Mouse (Mus musculus) ES-E14 (cell line): ENCODE data around the gene Zzef1. TPM values are rescaled to one million over a fixed set of nuclear protein-coding genes. Genes with fewer than 3 reads are reported as not detected.

ENCODE experiments used
- DNase-seq: peaks from one replicate; pipeline ENCODE4 v3.0.0-alpha.2; 2013; ENCODE audit warnings: low read depth, low spot score
- H3K27ac ChIP-seq: 2 replicates; pipeline ENCODE4 v1.5.1; 2012; ENCODE audit warnings: low read depth, mild to moderate bottlenecking, low read length, moderate library complexity, mixed read lengths; ENCODE audit not compliant: poor library complexity, insufficient read depth, severe bottlenecking
- H3K36me3 ChIP-seq: 2 replicates; pipeline ENCODE4 v1.6.1; 2012; ENCODE audit warnings: mild to moderate bottlenecking, low read length, moderate library complexity, mixed read lengths; ENCODE audit not compliant: control insufficient read depth, poor library complexity, insufficient read depth, severe bottlenecking
- H3K4me1 ChIP-seq, 2 experiments: fragments of 150-350 bp in 1 of 2; sonication (generic) in 1 of 2; 2 replicates each; pipeline ENCODE4 v1.6.1; 2012; ENCODE audit warnings: low read length in 2 of 2, mild to moderate bottlenecking in 1 of 2, mixed read lengths in 1 of 2; ENCODE audit not compliant: control insufficient read depth in 2 of 2, insufficient read depth in 2 of 2, poor library complexity in 1 of 2
- H3K4me3 ChIP-seq, 2 experiments: fragments of 150-350 bp in 1 of 2; sonication (generic) in 1 of 2; 2 replicates each; pipeline ENCODE4 v1.5.1; 2012; ENCODE audit warnings: low read length in 2 of 2, low read depth in 1 of 2, mild to moderate bottlenecking in 1 of 2, mixed read lengths in 1 of 2; ENCODE audit not compliant: insufficient read depth in 1 of 2, poor library complexity in 1 of 2, severe bottlenecking in 1 of 2
- H3K9ac ChIP-seq: 2 replicates; pipeline ENCODE4 v1.6.1; 2012; ENCODE audit warnings: low read depth, mild to moderate bottlenecking, low read length, mixed read lengths; ENCODE audit not compliant: poor library complexity, insufficient read depth, severe bottlenecking
- H3K9me3 ChIP-seq: fragments of 150-350 bp; sonication (generic); 2 replicates; pipeline ENCODE4 v1.6.1; 2012; ENCODE audit warnings: low read depth, mild to moderate bottlenecking, low read length; ENCODE audit not compliant: control insufficient read depth, insufficient read depth
- CHD2 ChIP-seq: IDR thresholded peaks from 2 replicates; pipeline ENCODE4 v1.6.1; 2014; ENCODE audit warnings: mild to moderate bottlenecking, low read depth, low read length, inconsistent platforms
- HCFC1 ChIP-seq: IDR thresholded peaks from 2 replicates; pipeline ENCODE4 v1.6.1; 2012; ENCODE audit warnings: low read length, inconsistent platforms, borderline replicate concordance; ENCODE audit not compliant: insufficient read depth
- MAFK ChIP-seq: IDR thresholded peaks from 2 replicates; pipeline ENCODE4 v1.6.1; 2014; ENCODE audit warnings: mild to moderate bottlenecking, low read depth, low read length, inconsistent platforms; ENCODE audit not compliant: insufficient read depth
- ZC3H11A ChIP-seq: IDR thresholded peaks from 2 replicates; pipeline ENCODE4 v1.6.1; 2012; ENCODE audit warnings: low read depth, mild to moderate bottlenecking, inconsistent platforms, low read length, borderline replicate concordance
- ZNF384 ChIP-seq: IDR thresholded peaks from 2 replicates; pipeline ENCODE4 v1.6.1; 2012; ENCODE audit warnings: low read depth, low read length, inconsistent platforms
- in situ Hi-C, 2 experiments: fragments of 600-800 bp; cut with MboI; formaldehyde crosslinking; loops; one replicate each; pipeline ENCODE4 v1.15.1; 2025; ENCODE audit warnings: low sequenced_read_pairs in 2 of 2, inconsistent platforms in 1 of 2; ENCODE audit not compliant: unreplicated experiment in 2 of 2
- total RNA-seq: library from RNA; depleted of rRNA; stranded (reverse); fragments of 300-350 nt; gene quantifications from 2 replicates; pipeline ENCODE4 v1.2.3, GENCODE M21; 2012

Gene Zzef1
- total RNA-seq, 1 experiment: 22.3 TPM

- Histone ChIP-seq H3K9me3 (no peaks in the 10 kb centered on the region), H3K36me3 (peaks cover 4% of the 10 kb centered on the region; the same call in 1 of the 2 replicates), H3K9ac (no peak overlapping the region), H3K4me3 (no peak overlapping the region), H3K27ac (no peak overlapping the region), H3K4me1 (no peaks in the 10 kb centered on the region)
- DNase-seq: no peak
- in situ Hi-C loops: no loop called here
- no peak for TF ChIP-seq CHD2
- no peak for TF ChIP-seq HCFC1
- no peak for TF ChIP-seq ZNF384
- TF ChIP-seq MAFK: no peak
- no peak for TF ChIP-seq ZC3H11A
Observed at GRCm38 (mm10) chr11:72852122-72852521, 56.1 kb downstream of the Zzef1 start.

GRCm38 (mm10) chr11:72853086-72853485 lies 57.1 kb downstream of the Zzef1 start:
- H3K27ac ChIP-seq: no peak overlapping the region
- no peak for TF ChIP-seq MAFK
- H3K36me3 ChIP-seq: peaks cover 4% of the 10 kb centered on the region; the same call in 1 of the 2 replicates
- H3K4me3 ChIP-seq: no peak overlapping the region
- no peaks in the 10 kb centered on the region for H3K4me1 ChIP-seq
- no peak for DNase-seq
- H3K9ac ChIP-seq: no peak overlapping the region
- H3K9me3 ChIP-seq: no peaks in the 10 kb centered on the region
- in situ Hi-C loops: no loop called here

GRCm38 (mm10) chr11:72854251-72854650 lies 58.2 kb downstream of the Zzef1 start:
- H3K36me3 ChIP-seq: peaks cover 4% of the 10 kb centered on the region; the same call in 1 of the 2 replicates
- in situ Hi-C loops: no loop called here

GRCm38 (mm10) chr11:72856764-72857163 lies 60.7 kb downstream of the Zzef1 start:
- H3K9me3 ChIP-seq: no peaks in the 10 kb centered on the region
- no peak overlapping the region for H3K9ac ChIP-seq
- DNase-seq: no peak
- no peaks in the 10 kb centered on the region for H3K4me1 ChIP-seq
- H3K4me3 ChIP-seq: no peak overlapping the region
- no peak overlapping the region for H3K27ac ChIP-seq
- in situ Hi-C loops: no loop called here
- H3K36me3 ChIP-seq: no peaks in the 10 kb centered on the region; the same call in 1 of the 2 replicates
- TF ChIP-seq HCFC1 (no peak), ZC3H11A (no peak), MAFK (no peak), ZNF384 (no peak), CHD2 (no peak)

More at GRCm38 (mm10) chr11:72854251-72854650, 58.2 kb downstream of the Zzef1 start:
- TF ChIP-seq HCFC1 (no peak), ZNF384 (no peak), ZC3H11A (no peak), MAFK (no peak), CHD2 (no peak)
- no peak overlapping the region for H3K27ac ChIP-seq
- DNase-seq: no peak
- H3K4me3 ChIP-seq: no peak overlapping the region
- H3K9ac ChIP-seq: no peak overlapping the region
- no peaks in the 10 kb centered on the region for H3K9me3 ChIP-seq
- no peaks in the 10 kb centered on the region for H3K4me1 ChIP-seq

- in situ Hi-C loops: no loop called here
- TF ChIP-seq HCFC1: no peak
- no peak for TF ChIP-seq ZC3H11A
- TF ChIP-seq ZNF384: no peak
- no peak for TF ChIP-seq MAFK
- no peak for TF ChIP-seq CHD2
- DNase-seq: no peak
Observed at GRCm38 (mm10) chr11:72861236-72861635, 65.2 kb downstream of the Zzef1 start.

More at GRCm38 (mm10) chr11:72861236-72861635, 65.2 kb downstream of the Zzef1 start:
- Histone ChIP-seq H3K4me3 (no peak overlapping the region), H3K9me3 (no peaks in the 10 kb centered on the region), H3K9ac (no peak overlapping the region), H3K27ac (no peak overlapping the region), H3K4me1 (no peaks in the 10 kb centered on the region), H3K36me3 (no peaks in the 10 kb centered on the region; the same call in none of the 2 replicates)
